ENCODE assay signal across 8 mouse cellular contexts in the genomic region with DNA sequence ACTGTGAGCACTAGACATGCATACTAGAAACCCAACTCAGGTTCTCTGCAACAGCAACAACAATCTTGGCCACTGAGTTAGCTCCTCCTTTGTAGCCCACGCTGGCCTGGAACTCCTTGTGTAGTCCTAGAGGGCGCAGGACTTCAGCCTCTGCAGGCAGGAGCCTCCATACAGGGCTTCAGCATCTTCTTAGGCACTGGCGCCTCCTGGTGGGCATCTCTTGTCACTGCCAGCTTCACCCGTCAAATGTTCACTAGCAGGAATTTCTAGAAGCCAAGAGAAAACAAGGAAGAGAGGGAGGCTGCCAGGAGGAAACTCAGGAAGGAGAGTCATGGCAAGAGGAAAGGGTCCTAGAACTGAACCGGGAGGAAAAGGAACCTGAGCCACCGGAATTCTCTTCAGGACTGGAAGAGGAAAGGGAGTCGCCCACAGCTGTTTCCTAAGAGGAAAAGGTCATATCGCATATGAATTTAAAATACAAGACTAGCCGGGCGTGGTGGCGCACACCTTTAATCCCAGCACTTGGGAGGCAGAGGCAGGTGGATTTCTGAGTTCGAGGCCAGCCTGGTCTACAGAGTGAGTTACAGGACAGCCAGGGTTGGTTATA. TPM values are rescaled to one million over a fixed set of nuclear protein-coding genes. Genes with fewer than 3 reads are reported as not detected.
DNase-seq lines count a peak whose midpoint lies in the region; ATAC-seq and TF ChIP-seq lines count a peak whose summit lies in the region.

No protein-coding gene starts in this region.

- peak; percentile 78 for DNase-seq in T-cell, adult 2 months (ENCODE audit: low spot score)
- DNase-seq in cerebellum, adult 8-10 months: peak; percentile 87
- peak; percentile 70 to 95 for DNase-seq in frontal cortex, adult 2 months (ENCODE audit: extremely low spot score in 1 of 2, low spot score in 1 of 2)
- peak; percentile 93 for DNase-seq in induced T-regulatory cell, adult 2 months (ENCODE audit: low read depth)
- peak; percentile 81 to 85 for DNase-seq in left cerebral cortex, adult 2 months (ENCODE audit: extremely low spot score in 1 of 2, low spot score in 2 of 2)
- peak; percentile 77 for DNase-seq in right cerebral cortex, postnatal 25 days
- peak; percentile 89 for DNase-seq in urinary bladder, postnatal 25 days (ENCODE audit: low spot score)

- peak; percentile 98 for TF ChIP-seq CTCF in left cerebral cortex, adult 2 months (IDR thresholded peaks at IDR 0.05)

- ATAC-seq in megakaryocyte progenitor cell, adult 5-6 weeks (replicated peaks; ENCODE audit: poor library complexity): peak; percentile 100

- intact Hi-C loops in left cerebral cortex, adult 2 months (cut with DNase I): loop anchor here (2.0 to 10.0 kb wide), 2 partner anchors 202 to 440 kb away; no protein-coding TSS in a partner anchor

- no peak overlapping the region for H3K4me3 ChIP-seq in left cerebral cortex, adult 2 months

- H3K27ac ChIP-seq in left cerebral cortex, adult 2 months: no peak overlapping the region

RNA-seq across cellular contexts. Expression of a gene that starts 11.4 kb away (rescaled TPM):
- 3.1 and 3.6 TPM in 2 replicates for polyA plus RNA-seq in frontal cortex, adult 2 months (2012; rRNA removed)
- 1 to 10 TPM; 6.0 to 7.4 TPM for total RNA-seq in left cerebral cortex, adult 2 months (2021)
- 0.49 and 1.1 TPM in 2 replicates for total RNA-seq in megakaryocyte progenitor cell, adult 5-6 weeks (2015)
- 5.9 and 7.1 TPM in 2 replicates for total RNA-seq in megakaryocyte progenitor cell, adult 5-6 weeks (2017)

RNA-seq across cellular contexts. Expression of a gene that starts 16.4 kb away (rescaled TPM):
- polyA plus RNA-seq in frontal cortex, adult 2 months (2012; rRNA removed): 14.9 and 16.2 TPM in 2 replicates
- total RNA-seq in left cerebral cortex, adult 2 months (2021): 10 to 100 TPM; 19.4 to 20.9 TPM
- 11.3 and 11.8 TPM in 2 replicates for total RNA-seq in megakaryocyte progenitor cell, adult 5-6 weeks (2015)
- 5.3 and 9.0 TPM in 2 replicates for total RNA-seq in megakaryocyte progenitor cell, adult 5-6 weeks (2017)

RNA-seq across cellular contexts. Expression of a gene that starts 30.0 kb away (rescaled TPM):
- polyA plus RNA-seq in frontal cortex, adult 2 months (2012; rRNA removed): 15.9 TPM in 2 replicates
- total RNA-seq in left cerebral cortex, adult 2 months (2021): 10 to 100 TPM; 29.0 to 31.8 TPM
- 56.6 and 59.6 TPM in 2 replicates for total RNA-seq in megakaryocyte progenitor cell, adult 5-6 weeks (2015)
- total RNA-seq in megakaryocyte progenitor cell, adult 5-6 weeks (2017): 20.7 and 26.0 TPM in 2 replicates

RNA-seq across cellular contexts. Expression of a gene that starts 30.3 kb away (rescaled TPM):
- 171 and 172 TPM in 2 replicates for polyA plus RNA-seq in frontal cortex, adult 2 months (2012; rRNA removed)
- total RNA-seq in left cerebral cortex, adult 2 months (2021): 100 to 1,000 TPM; 111 to 117 TPM
- total RNA-seq in megakaryocyte progenitor cell, adult 5-6 weeks (2015): 67.8 and 83.7 TPM in 2 replicates
- total RNA-seq in megakaryocyte progenitor cell, adult 5-6 weeks (2017): 80.5 and 109 TPM in 2 replicates
